Mouse (Mus musculus) lung, embryonic 16.5 days (tissue): Measurements from ENCODE around the gene Hcrtr1. TPM values are rescaled to one million over a fixed set of nuclear protein-coding genes. Genes with fewer than 3 reads are reported as not detected.
A peak's percentile ranks its signal among the peaks of the same experiment; 100 is the strongest.

Experiments
- ATAC-seq: fragments of 200-750 bp; cut with Nextera tagmentation; 2 replicates; pipeline ENCODE4 v1.8.0; 2017; ENCODE audit warnings: low read depth, mild to moderate bottlenecking, moderate library complexity
- H3K27ac ChIP-seq: fragments of 300-500 bp; sonication (generic); 2 replicates; pipeline ENCODE4 v1.5.1; 2014; ENCODE audit warnings: mild to moderate bottlenecking, control low read depth, low read length
- H3K27me3 ChIP-seq: fragments of 300-500 bp; sonication (generic); 2 replicates; pipeline ENCODE4 v1.6.1; 2014; ENCODE audit warnings: low read depth, low read length, mixed read lengths; ENCODE audit not compliant: control insufficient read depth, insufficient read depth
- H3K36me3 ChIP-seq: fragments of 300-500 bp; sonication (generic); 2 replicates; pipeline ENCODE4 v1.6.1; 2014; ENCODE audit warnings: low read length; ENCODE audit not compliant: control insufficient read depth, insufficient read depth
- H3K4me1 ChIP-seq: fragments of 300-500 bp; sonication (generic); replicated peaks from 2 replicates; pipeline ENCODE4 v1.6.1; 2014; ENCODE audit warnings: low read length, mixed read lengths; ENCODE audit not compliant: control insufficient read depth, insufficient read depth
- H3K4me2 ChIP-seq: fragments of 300-500 bp; sonication (generic); 2 replicates; pipeline ENCODE4 v1.6.1; 2014; ENCODE audit warnings: low read depth, low read length, control low read depth
- H3K4me3 ChIP-seq: fragments of 300-500 bp; sonication (generic); 2 replicates; pipeline ENCODE4 v1.5.1; 2014; ENCODE audit warnings: mild to moderate bottlenecking, low read length, control low read depth
- H3K9ac ChIP-seq: fragments of 300-500 bp; sonication (generic); 2 replicates; pipeline ENCODE4 v1.6.1; 2014; ENCODE audit warnings: low read length, control low read depth
- H3K9me3 ChIP-seq: fragments of 300-500 bp; sonication (generic); 2 replicates; pipeline ENCODE4 v1.6.1; 2016; ENCODE audit warnings: low read length; ENCODE audit not compliant: control insufficient read depth
- WGBS: fragments of 180-500 bp; shearing (Covaris S2); extraction: QIAGEN DNeasy Blood & Tissue Kit; methylation state at CpG from one replicate; pipeline ENCODE4 v1.1.7; 2014; 5-methylcytosine and 5-hydroxymethylcytosine counted together
- polyA plus RNA-seq: library from polyadenylated mRNA; unstranded; fragments of >200 nt; fragmentation: Nextera tagmentation; extraction: Ambion mirVana; gene quantifications from 2 replicates; pipeline ENCODE4 v1.2.1, GENCODE M21; 2015

Hcrtr1 gene
- polyA plus RNA-seq, result 0.34 and 0.40 TPM in 2 replicates

DNA sequence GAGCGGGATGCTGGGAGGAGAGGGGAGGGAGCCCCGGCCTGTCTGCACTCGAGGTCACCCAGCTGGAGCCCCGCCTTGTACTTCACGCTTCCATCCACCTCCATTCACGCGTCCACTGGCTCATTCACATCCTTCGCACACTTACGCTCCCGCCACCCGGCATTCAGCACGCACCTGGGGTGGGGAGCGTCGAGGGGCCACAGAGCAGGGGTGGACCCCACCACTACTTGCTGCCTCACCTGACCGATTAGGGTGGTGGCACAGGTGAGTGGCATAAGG lies at the start of gene Hcrtr1:
Hcrtr1 (minus strand) TSS at position 146 of the 279 bp plus-strand sequence.
- Histone ChIP-seq H3K4me2 (peak within 1 kb of the TSS; percentile 68), H3K27ac (no peak within 1 kb of the TSS), H3K9me3 (no peaks in the 10 kb centered on the region), H3K36me3 (no peaks in the 10 kb centered on the region), H3K4me1 (peaks cover 8% of the 10 kb centered on the region), H3K27me3 (peaks cover 20% of the 10 kb centered on the region), H3K4me3 (peak within 1 kb of the TSS; percentile 39), H3K9ac (peak within 1 kb of the TSS; percentile 40; the same call in 1 of the 2 replicates)
- no peak for ATAC-seq
- WGBS, result 2% methylated on average over 11 of the region's 15 CpGs

- no peaks in the 10 kb centered on the region for H3K36me3 ChIP-seq
- 3% methylated on average over 13 of the region's 13 CpGs for WGBS
- 0 out of 2 replicates have a peak overlapping the region, but pooled peaks have one; percentile 17 for H3K4me3 ChIP-seq
- H3K9me3 ChIP-seq, result no peaks in the 10 kb centered on the region
- H3K27ac ChIP-seq, result no peak overlapping the region
- peak; percentile 71 for ATAC-seq
- no peaks in the 10 kb centered on the region for H3K27me3 ChIP-seq
- H3K4me1 ChIP-seq, result peaks cover 6% of the 10 kb centered on the region
- peak overlapping the region; percentile 40 for H3K4me2 ChIP-seq
- H3K9ac ChIP-seq, result no peak overlapping the region
Observed at GRCm38 (mm10) chr4:130188806-130189297, 49.7 kb upstream of the Hcrtr1 start.

DNA sequence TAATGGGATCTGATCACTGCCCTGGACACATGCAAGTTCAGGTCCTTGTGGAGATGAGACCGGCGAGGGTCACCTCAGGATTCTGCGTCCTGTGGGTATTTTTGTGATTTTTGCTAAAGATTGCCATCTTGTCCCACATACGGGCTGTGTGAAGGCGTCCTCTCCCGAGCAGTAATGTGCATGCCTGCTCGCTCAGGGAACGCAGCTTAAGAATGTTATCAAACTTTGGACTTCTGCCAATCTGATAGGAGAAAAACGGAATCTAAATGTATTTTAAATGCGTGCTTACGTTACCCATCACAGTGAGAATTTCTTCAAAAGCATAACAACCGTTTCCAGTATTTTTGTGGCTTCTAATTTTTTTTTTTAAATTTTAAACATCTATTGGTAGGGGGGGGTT lies 47.7 kb upstream of the Hcrtr1 start:
- no peaks in the 10 kb centered on the region for H3K9me3 ChIP-seq
- no peaks in the 10 kb centered on the region for H3K27me3 ChIP-seq
- H3K4me1 ChIP-seq, result peaks cover 13% of the 10 kb centered on the region
- WGBS, result 32% methylated on average over 12 of the region's 12 CpGs
- ATAC-seq, result peak; percentile 29; the same call in 1 of the 2 replicates
- H3K36me3 ChIP-seq, result no peaks in the 10 kb centered on the region
- no peak overlapping the region for H3K4me3 ChIP-seq
- H3K9ac ChIP-seq, result no peak overlapping the region
- no peak overlapping the region for H3K27ac ChIP-seq
- H3K4me2 ChIP-seq, result no peak overlapping the region

DNA sequence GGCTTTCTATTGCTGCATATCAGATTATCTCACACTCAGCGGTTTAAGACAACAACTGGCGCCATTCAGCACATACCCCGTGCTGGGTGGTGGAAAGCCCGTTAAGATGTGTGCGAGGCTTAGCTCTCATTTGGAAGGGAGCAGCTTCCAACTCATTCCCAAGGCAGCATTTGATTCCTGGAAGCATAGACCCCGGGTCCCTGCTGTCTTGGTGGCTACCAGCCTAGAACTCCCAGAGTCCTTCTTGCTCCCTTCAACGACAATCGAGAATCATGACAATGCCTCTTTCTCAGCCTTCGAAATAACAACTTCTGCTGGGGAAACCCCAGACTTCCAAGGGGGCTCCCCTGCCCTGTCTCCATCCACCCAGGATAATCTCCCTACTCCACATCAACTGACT lies 47.3 kb upstream of the Hcrtr1 start:
- no peaks in the 10 kb centered on the region for H3K9me3 ChIP-seq
- peaks cover 17% of the 10 kb centered on the region for H3K4me1 ChIP-seq
- no peaks in the 10 kb centered on the region for H3K27me3 ChIP-seq
- ATAC-seq, result no peak
- no peak overlapping the region for H3K4me2 ChIP-seq
- no peak overlapping the region for H3K27ac ChIP-seq
- 69% methylated on average over 9 of the region's 9 CpGs for WGBS
- no peak overlapping the region for H3K9ac ChIP-seq
- H3K36me3 ChIP-seq, result no peaks in the 10 kb centered on the region
- H3K4me3 ChIP-seq, result no peak overlapping the region

DNA sequence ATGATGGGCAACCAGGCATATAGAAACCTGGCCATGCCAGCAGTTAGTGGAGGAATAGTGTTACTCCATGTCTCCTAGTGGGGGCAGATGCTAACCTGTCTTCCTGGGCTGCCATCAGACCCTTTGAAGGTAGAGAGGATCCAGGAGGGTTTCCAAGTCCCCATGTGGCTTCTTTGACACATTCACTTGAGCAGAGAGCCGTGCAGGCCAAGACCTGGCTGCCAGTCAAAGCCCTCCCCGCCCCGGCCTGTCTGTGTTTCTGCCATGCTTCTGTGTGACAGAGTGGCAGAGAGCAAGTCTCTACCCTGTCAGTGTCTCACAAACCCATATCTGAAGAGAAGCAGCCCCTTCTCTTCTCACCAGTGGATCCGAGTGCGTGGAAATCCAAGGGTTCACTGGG lies 44.7 kb upstream of the Hcrtr1 start:
- Histone ChIP-seq H3K9me3 (no peaks in the 10 kb centered on the region), H3K36me3 (no peaks in the 10 kb centered on the region), H3K27ac (no peak overlapping the region), H3K4me2 (no peak overlapping the region), H3K4me1 (peaks cover 18% of the 10 kb centered on the region), H3K27me3 (no peaks in the 10 kb centered on the region), H3K4me3 (no peak overlapping the region), H3K9ac (no peak overlapping the region)
- 78% methylated on average over 5 of the region's 5 CpGs for WGBS
- no peak for ATAC-seq

- H3K36me3 ChIP-seq, result no peaks in the 10 kb centered on the region
- no peak overlapping the region for H3K4me3 ChIP-seq
- no peak overlapping the region for H3K9ac ChIP-seq
- 55% methylated on average over 13 of the region's 13 CpGs for WGBS
- H3K4me1 ChIP-seq, result peaks cover 18% of the 10 kb centered on the region
- H3K4me2 ChIP-seq, result no peak overlapping the region
- ATAC-seq, result no peak
- H3K27me3 ChIP-seq, result no peaks in the 10 kb centered on the region
- no peak overlapping the region for H3K27ac ChIP-seq
- no peaks in the 10 kb centered on the region for H3K9me3 ChIP-seq
Observed at GRCm38 (mm10) chr4:130183023-130183422, 43.9 kb upstream of the Hcrtr1 start.

GRCm38 (mm10) chr4:130181886-130182285 lies 42.7 kb upstream of the Hcrtr1 start:
- no peak for ATAC-seq
- H3K36me3 ChIP-seq, result no peaks in the 10 kb centered on the region
- H3K4me1 ChIP-seq, result peaks cover 26% of the 10 kb centered on the region
- no peaks in the 10 kb centered on the region for H3K9me3 ChIP-seq
- H3K4me3 ChIP-seq, result no peak overlapping the region
- H3K4me2 ChIP-seq, result no peak overlapping the region; the same call in 1 of the 2 replicates
- WGBS, result 12% methylated on average over 4 of the region's 4 CpGs
- H3K27ac ChIP-seq, result no peak overlapping the region
- no peak overlapping the region for H3K9ac ChIP-seq
- H3K27me3 ChIP-seq, result no peaks in the 10 kb centered on the region

DNA sequence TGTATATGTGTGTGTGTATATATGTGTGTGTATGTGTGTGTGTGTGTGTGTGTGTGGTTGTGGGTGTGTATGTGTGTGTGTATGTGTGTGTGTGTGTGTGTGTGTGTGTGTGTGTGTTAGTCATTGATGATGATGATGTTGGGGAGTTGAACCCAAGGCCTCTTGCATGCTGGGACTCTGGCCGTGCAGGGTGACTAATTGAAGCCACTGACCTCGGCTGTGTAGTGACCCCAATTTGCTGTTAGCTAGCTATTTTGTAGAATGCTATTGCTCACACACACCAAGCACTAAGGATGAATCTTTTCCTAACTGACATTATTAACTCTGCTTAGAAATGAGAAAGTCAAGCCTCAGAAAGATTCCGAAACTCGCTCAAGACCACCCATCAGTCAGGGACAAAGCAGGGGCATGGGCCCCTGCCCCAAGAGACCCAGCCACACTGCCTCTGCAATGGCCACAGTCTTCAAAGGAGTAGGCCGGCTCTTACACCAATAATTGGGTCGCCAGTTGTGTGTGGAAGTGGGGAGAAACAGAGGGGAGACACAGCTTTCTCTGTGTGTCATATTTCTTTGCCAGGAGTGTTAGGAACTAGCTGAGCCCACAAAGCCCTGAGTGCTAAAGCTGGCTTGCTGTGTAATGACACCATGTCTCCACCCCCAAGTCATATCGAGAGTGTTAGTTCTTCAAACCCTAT lies 41.9 kb upstream of the Hcrtr1 start:
- no peak overlapping the region for H3K9ac ChIP-seq
- no peak overlapping the region for H3K4me2 ChIP-seq
- peaks cover 30% of the 10 kb centered on the region for H3K4me1 ChIP-seq
- 69% methylated on average over 7 of the region's 7 CpGs for WGBS
- H3K27ac ChIP-seq, result no peak overlapping the region
- no peaks in the 10 kb centered on the region for H3K27me3 ChIP-seq
- no peak overlapping the region for H3K4me3 ChIP-seq
- no peaks in the 10 kb centered on the region for H3K36me3 ChIP-seq
- no peaks in the 10 kb centered on the region for H3K9me3 ChIP-seq
- no peak for ATAC-seq

DNA sequence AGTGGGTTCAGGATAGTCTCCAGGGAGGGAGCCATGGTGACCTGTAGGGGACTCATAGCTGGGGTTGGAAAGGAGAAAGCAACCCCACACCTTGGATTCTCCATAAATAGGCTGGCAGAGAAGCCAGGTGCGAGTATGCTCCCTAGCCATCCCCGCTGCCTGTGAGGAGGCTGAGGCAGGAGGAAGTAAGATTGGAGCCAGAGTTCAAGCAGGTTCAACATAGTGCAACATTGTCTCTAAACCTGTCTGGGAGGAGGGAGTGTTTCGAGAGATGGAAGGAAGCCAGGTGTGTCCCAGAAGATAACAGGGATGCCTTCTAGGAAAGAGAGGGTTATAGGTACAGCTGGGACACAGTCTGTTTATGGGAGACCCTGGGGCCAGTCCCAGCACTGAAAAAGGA lies 40.7 kb upstream of the Hcrtr1 start:
- no peak overlapping the region for H3K4me2 ChIP-seq
- no peak overlapping the region for H3K9ac ChIP-seq
- no peak for ATAC-seq
- H3K4me1 ChIP-seq, result peaks cover 42% of the 10 kb centered on the region
- H3K4me3 ChIP-seq, result no peak overlapping the region
- no peak overlapping the region for H3K27ac ChIP-seq
- H3K36me3 ChIP-seq, result no peaks in the 10 kb centered on the region
- H3K27me3 ChIP-seq, result no peaks in the 10 kb centered on the region
- WGBS, result 73% methylated on average over 3 of the region's 3 CpGs
- no peaks in the 10 kb centered on the region for H3K9me3 ChIP-seq
